Comparison of ENCODE assay signal across 8 mouse cellular contexts in genomic region chr7:127573503-127574008, GRCm38 (mm10). TPM values are rescaled to one million over a fixed set of nuclear protein-coding genes. Genes with fewer than 3 reads are reported as not detected.
DNase-seq lines count a peak whose midpoint lies in the region; ATAC-seq lines count a peak whose summit lies in the region.

No protein-coding gene starts in this region.

- peaks cover 12% of the 10 kb centered on the region for H3K36me3 ChIP-seq in lung, embryonic 16.5 days (ENCODE audit: control insufficient read depth, insufficient read depth, low read length)
- peaks cover 17% of the 10 kb centered on the region for H3K36me3 ChIP-seq in forebrain, embryonic 15.5 days
- peaks cover 30% of the 10 kb centered on the region for H3K36me3 ChIP-seq in limb, embryonic 15.5 days
- peaks cover 15% of the 10 kb centered on the region for H3K36me3 ChIP-seq in stomach, embryonic 15.5 days

- peaks cover 18% of the 10 kb centered on the region for H3K4me1 ChIP-seq in lung, embryonic 16.5 days (replicated peaks; ENCODE audit: control insufficient read depth, insufficient read depth, low read length)
- peaks cover 27% of the 10 kb centered on the region for H3K4me1 ChIP-seq in forebrain, embryonic 15.5 days
- peaks cover 18% of the 10 kb centered on the region for H3K4me1 ChIP-seq in limb, embryonic 15.5 days
- H3K4me1 ChIP-seq in stomach, embryonic 15.5 days, result peaks cover 10% of the 10 kb centered on the region; the same call in 1 of the 2 replicates

- H3K4me3 ChIP-seq in lung, embryonic 16.5 days (ENCODE audit: low read length), result peak overlapping the region; percentile 85
- H3K4me3 ChIP-seq in forebrain, embryonic 15.5 days, result peak overlapping the region; percentile 74
- peak overlapping the region; percentile 72 for H3K4me3 ChIP-seq in limb, embryonic 15.5 days
- H3K4me3 ChIP-seq in stomach, embryonic 15.5 days (replicated peaks), result peak overlapping the region; percentile 82

- DNase-seq in lung, postnatal 25 days (ENCODE audit: low spot score), result no peak
- peak; percentile 15 for DNase-seq in c-Kit-positive CD71-positive TER-119-negative erythroid progenitor cells, embryonic 14.5 days (ENCODE audit: low read depth)
- no peak for DNase-seq in adrenal gland, postnatal 25 days
- no peak for DNase-seq in right cerebral cortex, postnatal 10 days (ENCODE audit: low spot score in 2 of 2)

- H3K27me3 ChIP-seq in lung, embryonic 16.5 days (ENCODE audit: control insufficient read depth, insufficient read depth, low read depth, low read length), result no peaks in the 10 kb centered on the region
- no peaks in the 10 kb centered on the region for H3K27me3 ChIP-seq in forebrain, embryonic 15.5 days
- H3K27me3 ChIP-seq in limb, embryonic 15.5 days, result no peaks in the 10 kb centered on the region
- no peaks in the 10 kb centered on the region for H3K27me3 ChIP-seq in stomach, embryonic 15.5 days (replicated peaks)

- peak overlapping the region; percentile 89 for H3K9ac ChIP-seq in lung, embryonic 16.5 days (ENCODE audit: low read length)
- H3K9ac ChIP-seq in forebrain, embryonic 15.5 days (replicated peaks), result peak overlapping the region; percentile 90
- H3K9ac ChIP-seq in limb, embryonic 15.5 days, result peak overlapping the region; percentile 80
- H3K9ac ChIP-seq in stomach, embryonic 15.5 days, result peak overlapping the region; percentile 76

- no peaks in the 10 kb centered on the region for H3K9me3 ChIP-seq in lung, embryonic 16.5 days (ENCODE audit: control insufficient read depth, low read length)
- H3K9me3 ChIP-seq in forebrain, embryonic 15.5 days, result no peaks in the 10 kb centered on the region
- H3K9me3 ChIP-seq in limb, embryonic 15.5 days, result no peaks in the 10 kb centered on the region
- H3K9me3 ChIP-seq in stomach, embryonic 15.5 days, result no peaks in the 10 kb centered on the region

- peak overlapping the region; percentile 93 for H3K4me2 ChIP-seq in lung, embryonic 16.5 days (ENCODE audit: low read depth, low read length)
- peak overlapping the region; percentile 93 for H3K4me2 ChIP-seq in forebrain, embryonic 15.5 days (replicated peaks)
- H3K4me2 ChIP-seq in limb, embryonic 15.5 days, result peak overlapping the region; percentile 95
- H3K4me2 ChIP-seq in stomach, embryonic 15.5 days, result peak overlapping the region; percentile 93

- peak overlapping the region; percentile 63 for H3K27ac ChIP-seq in lung, embryonic 16.5 days (ENCODE audit: low read length)
- H3K27ac ChIP-seq in forebrain, embryonic 15.5 days (replicated peaks), result peak overlapping the region; percentile 71
- H3K27ac ChIP-seq in limb, embryonic 15.5 days, result peak overlapping the region; percentile 76
- peak overlapping the region; percentile 67 for H3K27ac ChIP-seq in stomach, embryonic 15.5 days

- peak; percentile 68 for ATAC-seq in lung, embryonic 16.5 days (ENCODE audit: low read depth)
- peak; percentile 65 for ATAC-seq in forebrain, embryonic 15.5 days (replicated peaks)
- peak; percentile 52 for ATAC-seq in limb, embryonic 15.5 days (ENCODE audit: insufficient number of reproducible peaks, low FRiP score, low TSS enrichment, low read depth)
- ATAC-seq in stomach, embryonic 15.5 days (ENCODE audit: insufficient read depth, low FRiP score, low read depth), result peak; percentile 8; the same call in 1 of the 2 replicates

- 1% methylated on average over 17 of the region's 28 CpGs for WGBS in lung, embryonic 16.5 days
- 1% methylated on average over 27 of the region's 28 CpGs for WGBS in forebrain, embryonic 15.5 days
- WGBS in limb, embryonic 15.5 days, result 0% methylated on average over 20 of the region's 28 CpGs
- WGBS in stomach, embryonic 15.5 days, result under 1% methylated on average over 27 of the region's 28 CpGs

RNA-seq across cellular contexts. Expression of gene Phkg2, which starts 0.4 kb away (rescaled TPM):
- 36.9 and 40.0 TPM in 2 replicates for polyA plus RNA-seq in lung, embryonic 16.5 days (2015; fragmentation: Nextera tagmentation; extraction: Ambion mirVana)
- 59.7 and 62.3 TPM in 2 replicates for polyA plus RNA-seq in forebrain, embryonic 15.5 days (2015; fragmentation: Nextera tagmentation; extraction: Ambion mirVana)
- 39.3 and 41.5 TPM in 2 replicates for polyA plus RNA-seq in limb, embryonic 15.5 days (2015; fragmentation: Nextera tagmentation; extraction: Ambion mirVana)
- polyA plus RNA-seq in stomach, embryonic 15.5 days (2015; fragmentation: Nextera tagmentation; extraction: Ambion mirVana), result 37.1 and 37.5 TPM in 2 replicates
- total RNA-seq in adrenal gland, postnatal 25 days (2021), result 52.3 and 55.0 TPM in 2 replicates

RNA-seq across cellular contexts. Expression of gene Tmem265, which starts 12.4 kb away (rescaled TPM):
- polyA plus RNA-seq in lung, embryonic 16.5 days (2015; fragmentation: Nextera tagmentation; extraction: Ambion mirVana), result 8.4 and 8.7 TPM in 2 replicates
- polyA plus RNA-seq in forebrain, embryonic 15.5 days (2015; fragmentation: Nextera tagmentation; extraction: Ambion mirVana), result 3.7 and 5.3 TPM in 2 replicates
- polyA plus RNA-seq in limb, embryonic 15.5 days (2015; fragmentation: Nextera tagmentation; extraction: Ambion mirVana), result 8.7 and 12.1 TPM in 2 replicates
- 5.6 and 6.0 TPM in 2 replicates for polyA plus RNA-seq in stomach, embryonic 15.5 days (2015; fragmentation: Nextera tagmentation; extraction: Ambion mirVana)
- total RNA-seq in adrenal gland, postnatal 25 days (2021), result not detected in 2 replicates

RNA-seq across cellular contexts. Expression of gene Ccdc189, which starts 14.8 kb away (rescaled TPM):
- polyA plus RNA-seq in lung, embryonic 16.5 days (2015; fragmentation: Nextera tagmentation; extraction: Ambion mirVana), result 23.6 and 23.7 TPM in 2 replicates
- polyA plus RNA-seq in forebrain, embryonic 15.5 days (2015; fragmentation: Nextera tagmentation; extraction: Ambion mirVana), result 11.8 TPM in 2 replicates
- 4.2 and 7.2 TPM in 2 replicates for polyA plus RNA-seq in limb, embryonic 15.5 days (2015; fragmentation: Nextera tagmentation; extraction: Ambion mirVana)
- polyA plus RNA-seq in stomach, embryonic 15.5 days (2015; fragmentation: Nextera tagmentation; extraction: Ambion mirVana), result 5.8 and 7.2 TPM in 2 replicates
- total RNA-seq in adrenal gland, postnatal 25 days (2021), result 12.7 and 15.4 TPM in 2 replicates

RNA-seq across cellular contexts. Expression of gene Rnf40, which starts 15.0 kb away (rescaled TPM):
- polyA plus RNA-seq in lung, embryonic 16.5 days (2015; fragmentation: Nextera tagmentation; extraction: Ambion mirVana), result 47.6 and 51.1 TPM in 2 replicates
- 51.1 and 52.4 TPM in 2 replicates for polyA plus RNA-seq in forebrain, embryonic 15.5 days (2015; fragmentation: Nextera tagmentation; extraction: Ambion mirVana)
- polyA plus RNA-seq in limb, embryonic 15.5 days (2015; fragmentation: Nextera tagmentation; extraction: Ambion mirVana), result 42.9 and 46.1 TPM in 2 replicates
- 37.8 and 42.0 TPM in 2 replicates for polyA plus RNA-seq in stomach, embryonic 15.5 days (2015; fragmentation: Nextera tagmentation; extraction: Ambion mirVana)
- total RNA-seq in adrenal gland, postnatal 25 days (2021), result 60.6 and 69.6 TPM in 2 replicates

RNA-seq across cellular contexts. Expression of gene Zfp629, which starts 42.0 kb away (rescaled TPM):
- 12.5 and 12.6 TPM in 2 replicates for polyA plus RNA-seq in lung, embryonic 16.5 days (2015; fragmentation: Nextera tagmentation; extraction: Ambion mirVana)
- 18.7 and 18.9 TPM in 2 replicates for polyA plus RNA-seq in forebrain, embryonic 15.5 days (2015; fragmentation: Nextera tagmentation; extraction: Ambion mirVana)
- polyA plus RNA-seq in limb, embryonic 15.5 days (2015; fragmentation: Nextera tagmentation; extraction: Ambion mirVana), result 11.5 and 11.7 TPM in 2 replicates
- 9.4 and 10.3 TPM in 2 replicates for polyA plus RNA-seq in stomach, embryonic 15.5 days (2015; fragmentation: Nextera tagmentation; extraction: Ambion mirVana)
- total RNA-seq in adrenal gland, postnatal 25 days (2021), result 25.1 and 25.4 TPM in 2 replicates

Comparison
In these comparisons a context has a peak if more than half of its experiments do, and no peak if none do; other contexts are left out.
1. ATAC-seq: peak in every context shown above with its lines; median percentile 68 in lung, embryonic 16.5 days; 65 in forebrain, embryonic 15.5 days; 52 in limb, embryonic 15.5 days; 8 in stomach, embryonic 15.5 days.